Mouse (Mus musculus): Measurements from ENCODE around the gene Cdk14.

Gene Cdk14

GRCm38 (mm10) chr5:5313195-5313760, 106.8 kb downstream of the Cdk14 start:
- no peak for DNase-seq (ENCODE audit: low read depth)

- no peak for DNase-seq (ENCODE audit: low read depth)
Measured at GRCm38 (mm10) chr5:5305286-5305685, 114.8 kb downstream of the Cdk14 start.

GRCm38 (mm10) chr5:5303102-5303670, 116.9 kb downstream of the Cdk14 start:
- DNase-seq (ENCODE audit: low read depth), result no peak

DNA sequence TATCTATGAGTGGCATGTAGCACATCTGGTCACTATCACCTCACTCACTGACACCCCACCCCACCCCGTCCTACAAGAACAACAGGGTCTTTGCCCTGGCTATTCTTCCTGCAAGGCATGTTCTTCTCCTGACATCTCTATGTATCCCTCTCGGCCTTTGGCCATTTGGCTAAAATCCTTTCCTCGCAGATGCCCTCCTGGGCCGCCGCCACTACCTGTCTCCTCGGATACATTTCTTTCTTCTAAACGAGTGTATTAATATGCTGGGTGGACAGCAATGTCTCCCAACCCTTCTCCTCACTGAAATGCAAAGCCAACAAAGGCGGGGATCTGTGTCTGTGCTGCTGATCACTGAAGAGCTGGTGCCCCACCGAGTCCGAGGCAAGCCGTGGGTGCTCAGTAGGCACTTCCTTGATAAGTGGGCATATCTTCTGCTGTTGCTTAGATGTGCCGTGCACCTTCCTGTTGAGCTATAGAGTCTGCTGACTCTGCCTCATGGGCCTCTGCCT, 118.5 kb downstream of the Cdk14 start:
- no peak for DNase-seq (ENCODE audit: low read depth)

DNA sequence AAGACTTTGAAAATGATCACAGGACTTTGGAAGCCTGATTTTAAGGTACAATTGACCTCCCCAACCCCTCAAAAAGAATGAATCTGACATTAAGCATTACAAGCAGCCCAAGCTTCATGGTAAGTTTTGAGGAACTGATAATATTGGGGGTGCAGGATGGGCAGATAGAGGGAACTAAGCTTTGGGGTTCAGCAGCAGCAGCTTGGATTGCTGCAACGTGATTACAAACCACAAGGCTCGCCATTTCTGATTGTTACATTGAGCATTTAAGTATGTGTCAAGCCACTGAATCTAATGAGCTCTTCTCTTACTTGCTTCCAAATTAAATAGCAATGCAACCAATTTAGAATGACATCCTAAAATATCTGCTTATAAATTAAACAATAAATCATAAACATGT, 119.1 kb downstream of the Cdk14 start:
- no peak for DNase-seq (ENCODE audit: low read depth)

DNA sequence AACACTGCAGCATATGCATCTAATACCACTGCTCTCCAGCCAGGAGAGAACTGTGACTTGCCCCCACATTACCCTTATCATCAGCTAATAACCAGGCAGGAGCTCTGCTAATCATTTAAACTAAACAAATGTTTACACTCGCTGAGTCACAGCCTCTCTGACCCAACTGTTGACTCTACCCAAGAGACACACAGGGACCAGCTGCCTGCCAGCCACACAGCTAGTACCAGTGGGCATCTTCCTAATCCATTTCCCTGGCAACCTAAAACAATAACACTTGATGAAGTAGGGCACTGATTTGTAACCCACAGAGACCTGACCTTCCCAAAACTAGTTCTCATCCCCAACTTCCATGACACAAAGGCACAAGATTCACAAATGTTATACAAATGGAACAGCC, 119.8 kb downstream of the Cdk14 start:
- no peak for DNase-seq (ENCODE audit: low read depth)

- no peak for DNase-seq (ENCODE audit: low read depth)
Measured at GRCm38 (mm10) chr5:5297222-5297621, 122.9 kb downstream of the Cdk14 start.

GRCm38 (mm10) chr5:5296773-5297172, 123.3 kb downstream of the Cdk14 start:
- no peak for DNase-seq (ENCODE audit: low read depth)

GRCm38 (mm10) chr5:5292830-5293542, 127.1 kb downstream of the Cdk14 start:
- DNase-seq (ENCODE audit: low read depth), result no peak

- no peak for DNase-seq (ENCODE audit: low read depth)
Measured at GRCm38 (mm10) chr5:5291321-5291991, 128.7 kb downstream of the Cdk14 start.

GRCm38 (mm10) chr5:5290714-5291113, 129.4 kb downstream of the Cdk14 start:
- no peak for DNase-seq (ENCODE audit: low read depth)

DNA sequence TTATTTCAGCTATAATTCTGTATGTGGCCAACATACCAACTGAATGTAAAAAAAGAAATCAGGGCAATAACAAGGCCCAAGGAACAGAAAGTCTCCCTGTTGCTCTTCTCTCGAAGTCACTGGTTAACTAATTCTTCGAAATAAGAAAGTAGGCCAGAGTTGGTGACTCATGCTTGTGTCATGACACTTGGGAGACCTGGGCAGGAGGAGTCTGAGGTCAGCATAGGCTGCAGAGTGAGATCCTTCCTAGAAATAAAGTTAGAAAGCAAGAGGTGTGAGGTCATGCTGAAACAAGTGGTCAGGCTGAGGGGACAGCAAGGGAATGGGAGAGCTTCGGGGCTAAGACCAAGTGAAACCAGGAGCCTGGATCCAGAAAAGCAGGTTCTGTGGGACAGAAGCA, 134.2 kb downstream of the Cdk14 start:
- peak; percentile 84 for DNase-seq (ENCODE audit: low read depth)

DNA sequence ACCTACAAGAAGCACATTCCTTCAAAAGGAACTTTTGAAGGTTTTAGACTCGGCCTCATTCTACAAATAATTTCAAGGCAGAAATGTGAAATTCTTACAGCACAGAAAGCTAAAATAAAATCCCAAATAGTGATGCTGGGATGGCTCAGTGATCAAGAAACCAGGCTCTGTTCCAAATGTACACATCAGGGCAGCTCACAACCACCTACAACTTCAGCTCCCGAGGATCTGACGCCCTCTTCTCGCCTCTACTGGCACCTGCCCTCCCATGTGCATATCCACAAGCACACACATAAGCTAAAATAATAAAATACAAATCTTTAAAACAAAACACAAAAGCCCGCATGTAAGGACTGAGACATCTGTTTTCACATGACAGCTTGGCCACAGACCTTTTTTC, 135.6 kb downstream of the Cdk14 start:
- no peak for DNase-seq (ENCODE audit: low read depth)

GRCm38 (mm10) chr5:5283756-5284430, 136.2 kb downstream of the Cdk14 start:
- DNase-seq (ENCODE audit: low read depth), result no peak

GRCm38 (mm10) chr5:5282425-5282824, 137.7 kb downstream of the Cdk14 start:
- DNase-seq (ENCODE audit: low read depth), result no peak

DNA sequence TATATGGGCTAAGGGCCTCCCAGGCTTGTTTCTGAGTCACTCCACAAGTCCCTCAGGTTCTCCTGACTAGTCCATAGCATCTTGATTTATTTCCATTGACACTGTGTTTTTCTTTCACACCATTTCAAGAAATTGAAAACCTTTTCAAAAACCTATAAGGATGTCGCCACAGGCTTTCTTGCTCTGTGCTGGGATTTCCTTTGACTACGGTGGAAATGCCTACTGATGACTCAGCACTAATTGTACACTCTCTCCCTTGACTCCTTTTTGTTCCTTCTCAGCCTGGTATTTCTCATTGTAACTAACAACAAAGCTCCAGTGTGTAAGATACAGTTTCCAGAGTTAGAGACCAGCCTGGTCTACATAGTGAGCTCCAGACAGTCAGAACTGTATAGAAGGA, 144.8 kb downstream of the Cdk14 start:
- DNase-seq (ENCODE audit: low read depth), result no peak

DNA sequence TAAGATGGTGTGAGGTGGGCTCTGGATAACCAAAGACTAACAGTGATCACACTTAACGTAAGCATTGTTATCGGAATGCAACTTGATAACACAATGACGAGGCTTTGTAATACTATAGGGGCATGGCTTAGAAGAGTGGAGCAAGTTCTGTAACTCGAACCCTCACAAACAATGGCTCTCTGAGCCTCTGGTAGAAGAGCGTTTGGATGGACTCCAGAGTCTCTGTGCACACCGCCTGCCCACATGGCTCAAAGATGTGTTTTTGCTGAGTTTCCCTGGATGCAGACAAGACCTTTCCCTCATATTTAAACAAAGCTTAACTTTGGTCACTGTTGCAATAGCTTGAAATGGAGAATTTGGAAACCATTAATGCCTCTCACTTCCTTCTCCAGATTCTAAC, 145.8 kb downstream of the Cdk14 start:
- no peak for DNase-seq (ENCODE audit: low read depth)

GRCm38 (mm10) chr5:5266787-5267126, 153.4 kb downstream of the Cdk14 start:
- no peak for DNase-seq (ENCODE audit: low read depth)

DNA sequence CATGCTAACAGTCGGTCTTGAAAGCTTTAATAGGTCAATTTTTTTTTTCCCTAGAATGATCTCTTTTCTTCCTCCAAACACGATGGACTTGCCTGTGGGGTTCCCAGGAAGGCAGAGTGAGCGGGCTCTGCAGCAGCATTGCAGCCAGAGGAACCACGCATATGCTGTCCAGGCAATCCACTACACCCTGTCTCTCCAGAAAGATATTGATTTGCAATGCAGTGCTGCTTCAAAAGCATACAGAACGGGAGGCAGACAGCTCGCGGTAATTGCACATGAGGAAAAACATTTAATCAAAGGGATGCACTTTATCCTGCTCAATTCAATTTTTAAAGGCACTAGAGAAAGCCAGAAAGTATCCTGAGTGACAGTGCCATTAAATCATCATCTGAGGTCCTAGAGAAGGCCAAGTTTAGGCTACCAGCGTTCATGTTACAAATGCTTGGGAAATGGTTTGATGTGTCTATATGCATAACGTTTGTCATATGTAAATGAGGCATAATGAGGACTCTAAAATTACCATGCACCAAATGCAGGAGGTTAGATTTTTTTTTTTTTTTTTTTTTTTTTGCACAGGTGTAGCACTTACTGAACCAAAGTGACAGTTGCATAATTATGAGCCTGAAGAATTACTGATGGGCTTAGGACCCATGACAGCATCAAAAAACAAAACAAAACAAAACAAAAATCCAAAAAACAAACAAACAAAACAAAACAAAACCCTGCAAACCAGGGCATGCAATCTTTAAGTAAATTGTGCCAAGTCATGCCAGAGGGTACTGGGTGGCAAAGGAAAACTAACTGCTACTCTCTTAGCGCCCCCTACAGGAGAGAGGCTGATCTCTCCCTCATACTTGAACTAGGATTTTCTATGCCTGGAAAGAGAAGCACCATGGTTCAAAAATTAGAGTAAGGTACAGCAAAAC, 154.0 kb downstream of the Cdk14 start:
- DNase-seq (ENCODE audit: low read depth), result peak; percentile 82

DNA sequence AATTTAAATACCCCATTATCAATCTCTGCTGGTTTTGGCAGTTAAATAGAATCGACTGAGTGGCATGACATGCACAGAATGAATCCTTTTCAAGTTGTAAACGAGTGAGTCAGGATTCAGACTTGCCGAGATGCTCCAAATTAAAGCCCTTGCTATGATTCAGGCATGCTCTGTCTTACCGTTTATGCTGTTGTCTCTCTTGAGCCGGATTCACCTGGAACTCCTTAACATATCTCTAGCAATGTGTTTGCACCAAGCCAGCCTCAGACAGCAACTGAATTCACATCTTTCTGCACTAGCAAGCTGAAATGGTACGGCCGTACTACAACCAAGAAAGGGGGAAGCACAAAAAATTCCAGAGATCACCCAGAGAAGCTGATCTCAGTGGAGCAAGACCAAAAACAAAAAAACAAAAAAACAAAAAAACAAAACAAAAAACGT, 154.7 kb downstream of the Cdk14 start:
- no peak for DNase-seq (ENCODE audit: low read depth)

GRCm38 (mm10) chr5:5264712-5265111, 155.4 kb downstream of the Cdk14 start:
- DNase-seq (ENCODE audit: low read depth), result no peak

All from 416B (cell line).